Mouse (Mus musculus) cortical plate, adult 2 months (tissue): ENCODE measurements around the gene Irs2.

Experiments
- CTCF ChIP-seq: fragments of 200-500 bp; IDR thresholded peaks from 2 replicates; pipeline ENCODE4 v1.5.1; 2011; ENCODE audit warnings: mild to moderate bottlenecking, control low read depth, low read length; ENCODE audit not compliant: insufficient read depth; ENCODE audit errors: extremely low read depth
- POLR2A ChIP-seq: fragments of 200-500 bp; IDR thresholded peaks from 2 replicates; pipeline ENCODE4 v1.6.1; 2011; ENCODE audit warnings: mild to moderate bottlenecking, low read length, control low read depth; ENCODE audit not compliant: insufficient read depth; ENCODE audit errors: extremely low read depth

DNA sequence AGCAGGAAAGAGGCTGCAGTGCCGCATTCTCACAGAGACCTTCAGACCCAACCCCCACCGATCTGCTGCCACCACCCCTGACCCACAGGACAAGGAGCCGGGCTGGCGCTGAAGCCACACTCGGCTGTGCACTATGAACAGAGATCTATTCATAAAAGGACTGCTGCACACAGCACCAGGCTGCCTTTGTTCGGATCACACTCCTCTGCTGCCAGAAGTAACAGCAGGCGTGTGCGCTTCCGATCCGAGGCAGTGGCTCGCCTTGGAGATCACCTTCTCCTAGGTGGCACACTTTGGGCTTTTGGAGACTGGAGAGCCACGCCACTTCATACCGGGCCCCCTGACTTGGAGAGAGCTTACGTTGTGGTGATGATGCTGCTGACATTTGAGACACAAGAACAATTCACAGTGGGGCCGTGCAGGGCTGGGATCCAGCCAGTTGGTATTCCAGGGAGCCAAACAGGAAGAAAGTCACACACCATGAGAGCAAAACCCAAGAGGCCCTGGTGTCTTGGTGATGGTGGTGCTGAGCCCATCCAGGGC is 47.9 kb downstream of the Irs2 start:
- TF ChIP-seq POLR2A (no peak), CTCF (no peak)
